Mouse (Mus musculus): ENCODE data around the gene Elk4.

- TF ChIP-seq CTCF (IDR thresholded peaks at IDR 0.05; ENCODE audit: borderline replicate concordance, insufficient read depth, low read depth, low read length), result no peak
- TF ChIP-seq POLR2A (IDR thresholded peaks at IDR 0.05; ENCODE audit: borderline replicate concordance, insufficient read depth, low read length), result no peak
Observed at GRCm38 (mm10) chr1:132043759-132044158, 36.4 kb downstream of the Elk4 start.

Data from cerebellum, adult 2 months (tissue).